Mouse (Mus musculus) regulatory T cell (primary cell): Measurements from ENCODE around the gene Cenpa.

Source experiments
- in situ Hi-C: fragments of 300-600 bp; cut with MboI, MseI; formaldehyde crosslinking; loops from one replicate; pipeline ENCODE4 v1.15.1; 2025; ENCODE audit warnings: high pct_unique_total_duplicates

Gene Cenpa

DNA sequence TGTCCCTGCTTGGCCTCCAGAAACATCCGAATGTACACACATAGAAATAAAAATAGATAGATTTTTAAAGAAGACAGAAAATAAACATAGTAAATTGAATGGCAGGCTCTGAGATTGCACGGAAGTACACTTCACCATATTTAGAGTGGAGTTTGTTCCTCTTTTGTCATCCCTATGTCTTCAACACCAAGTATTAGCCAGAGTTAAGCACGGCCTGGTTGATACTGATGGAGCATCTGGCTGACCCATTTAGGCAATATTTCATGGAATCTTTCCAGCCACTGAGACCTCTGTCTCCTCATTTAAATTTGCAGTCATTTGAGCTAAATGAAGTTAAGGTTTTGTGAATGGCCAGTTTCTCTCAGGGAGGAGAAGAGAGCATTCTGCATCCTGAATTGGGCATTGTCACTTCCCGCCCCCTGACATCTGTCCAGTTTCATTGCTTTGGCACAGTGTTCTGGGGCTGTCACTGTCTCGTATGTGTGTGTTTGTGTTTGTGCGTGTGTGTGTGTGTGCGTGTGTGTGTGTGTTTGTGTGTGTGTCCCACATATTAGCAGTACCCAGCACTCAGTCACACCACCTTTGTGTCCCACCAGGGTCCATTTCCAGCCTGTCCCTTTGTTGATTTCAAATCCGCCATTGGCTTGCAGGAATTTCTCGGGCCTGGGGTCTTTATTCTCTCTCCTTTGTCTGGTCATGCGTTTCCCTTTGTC is 51.6 kb downstream of the Cenpa start:
- in situ Hi-C loops, result no loop called here

DNA sequence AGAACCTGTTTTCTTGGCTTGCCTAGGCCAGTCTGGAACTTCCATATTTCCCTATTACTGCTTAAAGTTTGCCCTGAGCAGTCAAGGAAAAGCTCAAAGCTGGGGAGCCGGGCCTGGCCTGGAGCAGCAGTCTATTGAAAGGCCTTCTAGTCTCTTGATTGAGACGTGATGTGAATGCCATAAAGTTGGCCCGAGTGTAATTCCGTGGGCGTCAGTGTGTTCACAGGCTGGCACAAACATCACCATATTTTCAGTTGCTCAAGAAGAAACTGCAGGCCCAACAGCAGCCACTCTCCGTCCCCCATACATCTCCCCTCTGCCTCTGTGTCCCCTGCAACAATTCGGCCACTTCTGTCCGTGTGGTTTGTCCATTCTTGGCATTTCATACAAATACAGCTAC is 55.4 kb downstream of the Cenpa start:
- in situ Hi-C loops, result no loop called here
